Mouse (Mus musculus): ENCODE measurements at regions not wholly inside any gene's neighbourhood (a gene's known extent, or its start where the extent isn't known, plus 50 kb on each side); places are given as distances from the start of the nearest gene placed in this dataset.
A peak's percentile ranks its signal among the peaks of the same experiment; 100 is the strongest.

- DNase-seq (ENCODE audit: low read depth, low spot score): peak; percentile 55
Observed at GRCm38 (mm10) chr13:117152655-117153054, 55.7 kb upstream of the Emb start.

DNA sequence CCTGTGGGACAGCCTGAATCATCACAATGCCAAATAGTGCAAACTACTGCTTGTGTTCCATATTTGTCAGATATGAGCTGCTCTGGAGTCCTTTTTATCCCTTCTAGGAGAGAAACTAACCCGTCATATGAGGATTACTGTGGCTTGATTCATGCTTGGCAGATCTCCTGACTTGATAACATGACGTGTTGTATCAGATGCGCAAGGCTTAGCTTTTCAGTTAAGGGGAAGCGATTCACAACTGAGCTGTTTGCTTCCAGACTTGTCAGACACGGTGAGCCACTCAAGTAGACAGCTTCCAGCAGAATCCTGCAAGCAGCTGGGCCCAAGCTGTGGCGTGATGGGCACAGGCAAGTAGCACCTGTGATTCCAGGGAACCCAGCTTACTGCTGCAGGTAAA is 64.5 kb upstream of the Emb start:
- no peak for DNase-seq (ENCODE audit: low read depth, low spot score)

GRCm38 (mm10) chr13:117143255-117143654 is 65.1 kb upstream of the Emb start:
- no peak for DNase-seq (ENCODE audit: low read depth, low spot score)

DNA sequence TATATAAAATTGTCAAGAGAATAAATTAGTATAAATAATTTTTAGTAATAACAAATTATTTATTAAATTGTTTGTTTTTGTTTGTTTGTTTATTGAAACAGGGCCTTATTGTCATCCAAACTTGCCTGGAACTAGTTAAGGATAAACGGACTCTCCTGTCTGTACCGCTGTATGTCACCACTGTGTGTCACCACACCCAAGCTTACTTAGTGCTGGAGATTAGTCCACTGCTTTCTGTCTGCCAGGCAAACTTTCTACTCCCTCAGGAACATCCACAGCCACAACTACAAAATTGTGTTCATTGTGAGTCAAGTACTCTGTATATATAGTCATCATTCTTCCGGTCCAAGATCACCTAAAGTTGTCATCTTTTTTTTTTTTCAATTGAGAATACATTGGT is 74.0 kb upstream of the Emb start:
- DNase-seq (ENCODE audit: low read depth, low spot score): no peak

DNA sequence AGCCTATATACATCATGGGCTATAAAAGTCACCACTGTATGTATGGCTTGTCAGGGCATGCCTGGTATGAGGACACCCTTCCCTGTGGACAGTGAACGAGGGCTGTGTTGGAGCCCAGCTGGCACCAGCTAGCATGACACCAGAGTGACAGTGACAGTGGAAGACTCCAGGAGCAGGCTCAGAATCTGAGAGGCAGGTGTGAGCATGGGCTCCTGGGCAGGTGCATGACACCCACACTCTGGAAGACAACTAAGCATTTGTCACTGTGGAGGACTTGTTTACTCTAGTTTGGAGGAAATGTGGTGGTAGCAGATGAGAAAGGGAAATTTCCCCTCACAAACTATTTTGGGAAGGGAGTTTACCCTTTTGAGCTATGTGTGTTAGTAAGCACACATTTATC is 76.2 kb upstream of the Emb start:
- DNase-seq (ENCODE audit: low read depth, low spot score): peak; percentile 84

DNA sequence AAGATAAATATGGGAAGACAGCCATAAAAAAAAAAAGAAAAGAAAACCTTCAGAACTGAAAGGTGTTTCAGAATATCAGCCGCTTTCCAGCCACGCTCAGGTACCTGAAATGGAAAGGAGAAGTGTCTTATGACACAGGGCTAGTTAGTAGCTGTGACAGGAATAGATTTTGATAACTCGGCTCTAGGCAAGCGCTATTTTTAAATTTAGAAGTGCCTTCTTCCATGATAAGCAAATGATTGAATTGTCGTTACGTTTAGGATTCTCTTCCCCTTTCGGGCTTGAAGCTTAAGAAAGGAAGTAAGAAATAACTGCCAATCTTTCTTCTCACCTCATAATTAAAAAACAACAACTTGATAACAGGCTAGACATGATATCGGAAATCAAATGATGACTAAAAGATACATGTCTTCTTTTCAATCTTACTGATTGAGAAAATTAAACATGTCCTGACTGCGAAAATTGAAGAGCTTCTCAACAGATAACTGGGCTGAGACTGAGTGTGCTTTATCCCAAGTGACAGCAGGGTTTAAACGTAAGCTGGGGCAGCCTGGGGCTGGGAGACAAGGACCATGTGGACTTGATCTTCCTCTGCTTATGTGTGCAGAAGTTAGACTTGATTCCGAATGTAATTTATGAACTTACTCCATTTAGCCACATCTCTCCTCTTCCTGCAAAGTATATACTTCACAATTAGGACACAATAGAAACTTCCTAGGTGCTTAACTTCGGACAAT is 80.4 kb upstream of the Emb start:
- peak; percentile 79 for DNase-seq (ENCODE audit: low read depth, low spot score)

DNA sequence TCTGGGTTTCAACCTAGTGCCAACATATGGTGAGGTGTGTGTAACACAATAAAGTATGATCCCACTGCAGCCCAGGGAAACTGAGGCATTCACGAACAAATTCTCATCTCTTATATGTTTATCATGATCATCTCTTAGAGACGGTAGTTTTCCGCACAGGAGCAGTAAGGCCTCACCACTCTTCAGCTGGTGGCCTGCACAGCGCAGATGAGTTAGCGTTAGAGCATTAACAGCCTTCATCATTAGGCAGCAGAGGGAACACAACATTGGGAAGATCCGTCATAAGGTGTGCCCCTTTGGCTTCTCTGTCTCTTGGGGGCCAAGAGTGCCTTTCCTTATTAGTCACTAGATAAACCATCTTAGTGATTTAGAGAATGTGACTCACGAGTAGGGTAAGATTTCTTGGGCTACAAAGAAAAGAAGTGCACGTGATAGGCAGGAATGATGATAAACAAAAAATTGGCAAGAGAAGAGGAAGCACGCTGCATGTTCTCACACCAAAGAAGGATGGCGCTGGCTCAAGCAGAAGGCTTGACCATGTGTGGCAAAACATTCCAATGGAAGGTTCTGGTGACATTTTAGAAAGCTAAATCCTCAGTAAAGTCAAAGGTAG is 81.1 kb upstream of the Emb start:
- peak; percentile 57 for DNase-seq (ENCODE audit: low read depth, low spot score)

DNA sequence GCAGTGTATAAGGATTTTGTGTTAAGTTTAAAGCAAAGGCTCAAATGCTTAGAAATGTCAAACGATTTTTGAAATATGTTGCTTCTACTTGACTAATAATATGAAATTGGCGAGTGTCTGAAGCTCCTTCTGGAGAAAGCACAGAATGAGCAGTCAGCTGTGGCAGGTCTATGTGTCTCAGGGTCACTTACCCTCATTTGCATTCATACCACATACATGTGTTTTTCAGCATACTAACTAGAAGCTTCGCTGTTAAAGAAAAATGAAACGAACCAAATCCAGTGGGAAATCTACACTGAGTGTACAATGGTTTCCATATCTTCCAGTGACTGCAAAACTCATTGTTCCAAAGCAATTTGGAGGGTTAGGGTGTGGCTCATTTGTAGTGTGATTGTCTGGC is 88.7 kb upstream of the Emb start:
- DNase-seq (ENCODE audit: low read depth, low spot score): peak; percentile 52

- DNase-seq (ENCODE audit: low read depth, low spot score): no peak
Observed at GRCm38 (mm10) chr13:117114797-117115196, 89.5 kb upstream of the Parp8 start.

GRCm38 (mm10) chr13:117112424-117112823 is 87.1 kb upstream of the Parp8 start:
- DNase-seq (ENCODE audit: low read depth, low spot score): no peak

DNA sequence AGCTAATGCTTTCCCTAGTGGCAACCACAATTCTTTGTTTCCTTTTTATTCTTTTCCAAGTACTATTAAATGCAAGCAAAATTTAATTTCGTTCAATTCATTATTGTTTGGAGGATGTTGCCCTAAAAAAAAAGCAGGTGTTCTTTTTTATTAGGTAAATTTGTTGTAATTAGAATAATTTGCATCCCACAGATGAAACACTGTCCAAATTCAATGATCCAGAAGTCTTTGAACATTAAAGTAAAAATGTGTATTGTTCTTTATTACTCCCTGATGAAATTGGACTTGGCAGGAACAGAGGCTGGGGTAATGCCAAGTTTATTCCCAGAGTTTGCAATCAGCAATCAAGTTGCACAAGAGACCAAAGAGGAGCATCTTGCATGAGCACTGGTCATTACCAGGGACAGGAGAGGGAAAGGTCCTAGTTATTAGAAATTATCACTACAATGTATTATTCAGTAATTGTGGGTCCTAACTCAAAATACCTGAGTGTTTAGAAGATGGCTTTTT is 79.9 kb upstream of the Parp8 start:
- no peak for DNase-seq (ENCODE audit: low read depth, low spot score)

DNA sequence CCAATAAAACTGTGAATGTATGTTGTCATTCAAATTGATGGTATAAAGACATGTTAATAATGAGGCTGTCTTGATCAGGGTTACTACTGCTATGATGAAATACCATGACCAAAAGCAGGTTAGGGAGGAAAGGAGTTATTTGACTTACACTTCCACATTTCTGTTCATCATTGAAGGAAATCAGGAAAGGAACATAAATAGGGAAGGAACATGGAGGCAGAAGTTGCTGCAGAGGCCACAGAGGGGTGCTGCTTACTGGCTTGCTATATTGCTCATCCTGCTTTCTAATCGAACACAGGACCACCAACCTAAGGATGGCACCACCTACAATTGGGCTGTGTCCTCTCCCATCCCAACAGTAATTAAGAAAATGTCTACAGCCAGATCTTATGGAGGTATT is 69.4 kb upstream of the Parp8 start:
- DNase-seq (ENCODE audit: low read depth, low spot score): no peak

DNA sequence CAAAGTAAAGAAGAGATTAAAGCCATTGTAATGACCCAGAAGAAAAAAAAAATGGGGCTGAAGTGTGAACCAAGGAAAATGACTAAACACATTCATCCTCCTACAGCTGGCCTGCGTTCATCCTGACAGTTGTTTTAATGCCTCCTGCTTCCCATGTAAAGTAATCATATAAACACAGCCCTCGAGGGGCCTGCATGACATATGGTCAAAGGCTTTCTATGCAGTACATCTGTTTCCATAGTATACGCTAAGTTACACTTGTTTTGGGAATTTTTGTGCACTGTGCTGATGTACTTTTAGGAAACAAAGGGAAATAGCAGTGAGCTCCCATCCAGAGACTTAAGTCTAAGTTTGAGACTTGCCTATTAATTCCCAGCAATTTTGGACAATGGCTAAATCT is 63.3 kb upstream of the Parp8 start:
- DNase-seq (ENCODE audit: low read depth, low spot score): no peak

GRCm38 (mm10) chr13:117082758-117083157 is 57.4 kb upstream of the Parp8 start:
- DNase-seq (ENCODE audit: low read depth, low spot score): no peak

DNA sequence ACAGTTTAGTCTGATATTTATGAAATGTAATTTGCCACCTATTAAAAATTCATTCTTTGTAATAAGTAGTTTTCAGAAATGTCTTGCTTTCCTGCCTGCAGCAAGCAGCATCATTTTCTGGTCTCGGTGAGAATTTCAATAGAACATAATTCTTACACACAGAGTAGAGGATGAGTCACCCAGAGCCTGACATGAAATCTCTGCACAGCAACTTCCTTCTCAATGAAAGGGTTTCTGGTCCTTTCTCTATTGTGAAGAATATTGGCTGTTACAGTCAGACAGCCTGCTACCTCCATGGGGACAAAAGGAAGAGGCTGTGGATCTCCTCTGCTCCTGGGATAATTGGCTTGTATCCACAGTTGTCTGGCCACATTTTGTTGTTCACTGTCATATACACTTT is 54.0 kb upstream of the Parp8 start:
- no peak for DNase-seq (ENCODE audit: low read depth, low spot score)
